Mouse (Mus musculus) small intestine, adult 2 months (tissue): ENCODE measurements around the gene Gm44965.

Source experiments
- CTCF ChIP-seq: fragments of 200-500 bp; IDR thresholded peaks from 2 replicates; pipeline ENCODE4 v1.5.1; 2012; ENCODE audit warnings: low read depth, mild to moderate bottlenecking, control low read depth, inconsistent platforms, low read length, moderate library complexity, mixed read lengths; ENCODE audit not compliant: insufficient replicate concordance, insufficient read length; ENCODE audit errors: extremely low read depth
- POLR2A ChIP-seq: fragments of 200-500 bp; IDR thresholded peaks from 2 replicates; pipeline ENCODE4 v1.6.1; 2012; ENCODE audit warnings: low read depth, mild to moderate bottlenecking, control low read depth, inconsistent platforms, low read length, moderate library complexity

- TF ChIP-seq CTCF (no peak), POLR2A (no peak)
Observed at GRCm38 (mm10) chr6:48591871-48592270, 1.9 kb upstream of the Gm44965 start.
